Mouse (Mus musculus): Measurements from ENCODE around the gene Kpna2.
A peak's percentile ranks its signal among the peaks of the same experiment; 100 is the strongest.

GRCm38 (mm10) chr11:107018606-107019005 lies 19.3 kb upstream of the Kpna2 start:
- TF ChIP-seq MYOD1 (IDR thresholded peaks at IDR 0.05; ENCODE audit: control insufficient read depth, insufficient read length, low read depth) (no peak), CTCF (IDR thresholded peaks at IDR 0.05; ENCODE audit: control insufficient read depth, insufficient read depth, insufficient read length) (peak; percentile 63), MYOG (IDR thresholded peaks at IDR 0.05; ENCODE audit: control insufficient read depth, extremely low read depth, insufficient read length) (no peak)

Measured in C2C12 (cell line).